Mouse (Mus musculus): ENCODE data around the gene Foxp4.

Gene Foxp4

GRCm38 (mm10) chr17:47924383-47925339 is at the start of gene Foxp4:
TSS of gene Foxp4 (minus strand) at chr17:47924645.
- DNase-seq (ENCODE audit: low read depth, low spot score), result peak; percentile 92

- no peak for DNase-seq (ENCODE audit: low read depth, low spot score)
Observed at GRCm38 (mm10) chr17:47973563-47974472, 49.4 kb upstream of the Foxp4 start.

- DNase-seq (ENCODE audit: low read depth, low spot score), result no peak
Observed at GRCm38 (mm10) chr17:47965885-47966505, 41.5 kb upstream of the Foxp4 start.

- DNase-seq (ENCODE audit: low read depth, low spot score), result peak; percentile 80
Observed at GRCm38 (mm10) chr17:47958046-47958790, 33.8 kb upstream of the Foxp4 start.

- DNase-seq (ENCODE audit: low read depth, low spot score), result peak; percentile 81
Observed at GRCm38 (mm10) chr17:47956486-47956885, 32.0 kb upstream of the Foxp4 start.

GRCm38 (mm10) chr17:47955054-47955741 is 30.8 kb upstream of the Foxp4 start:
- peak; percentile 67 for DNase-seq (ENCODE audit: low read depth, low spot score)

GRCm38 (mm10) chr17:47953231-47953630 is 28.8 kb upstream of the Foxp4 start:
- peak; percentile 78 for DNase-seq (ENCODE audit: low read depth, low spot score)

- no peak for DNase-seq (ENCODE audit: low read depth, low spot score)
Observed at GRCm38 (mm10) chr17:47952368-47953081, 28.1 kb upstream of the Foxp4 start.

GRCm38 (mm10) chr17:47951452-47951851 is 27.0 kb upstream of the Foxp4 start:
- DNase-seq (ENCODE audit: low read depth, low spot score), result no peak

- DNase-seq (ENCODE audit: low read depth, low spot score), result peak; percentile 69
Observed at GRCm38 (mm10) chr17:47950831-47951230, 26.4 kb upstream of the Foxp4 start.

- no peak for DNase-seq (ENCODE audit: low read depth, low spot score)
Observed at GRCm38 (mm10) chr17:47949441-47949840, 25.0 kb upstream of the Foxp4 start.

- no peak for DNase-seq (ENCODE audit: low read depth, low spot score)
Observed at GRCm38 (mm10) chr17:47948753-47949152, 24.3 kb upstream of the Foxp4 start.

GRCm38 (mm10) chr17:47946921-47947420 is 22.5 kb upstream of the Foxp4 start:
- DNase-seq (ENCODE audit: low read depth, low spot score), result peak; percentile 78

- no peak for DNase-seq (ENCODE audit: low read depth, low spot score)
Observed at GRCm38 (mm10) chr17:47946111-47946510, 21.7 kb upstream of the Foxp4 start.

- no peak for DNase-seq (ENCODE audit: low read depth, low spot score)
Observed at GRCm38 (mm10) chr17:47943103-47943870, 18.8 kb upstream of the Foxp4 start.

- DNase-seq (ENCODE audit: low read depth, low spot score), result no peak
Observed at GRCm38 (mm10) chr17:47942008-47942407, 17.6 kb upstream of the Foxp4 start.

- no peak for DNase-seq (ENCODE audit: low read depth, low spot score)
Observed at GRCm38 (mm10) chr17:47938839-47939238, 14.4 kb upstream of the Foxp4 start.

- no peak for DNase-seq (ENCODE audit: low read depth, low spot score)
Observed at GRCm38 (mm10) chr17:47937926-47938600, 13.6 kb upstream of the Foxp4 start.
